Mouse (Mus musculus): ENCODE results near the gene Snx21. TPM values are rescaled to one million over a fixed set of nuclear protein-coding genes. Genes with fewer than 3 reads are reported as not detected.

Snx21 gene
- polyA plus RNA-seq, 1 experiment from 2014 or later, result 24.4 TPM

- H3K4me2 ChIP-seq (replicated peaks; ENCODE audit: low read depth, low read length), result no peak overlapping the region
- H3K36me3 ChIP-seq (ENCODE audit: control insufficient read depth, insufficient read depth, low read length), result peaks cover 70% of the 10 kb centered on the region
- H3K4me1 ChIP-seq (ENCODE audit: control insufficient read depth, insufficient read depth, low read length), result no peaks in the 10 kb centered on the region
- H3K27ac ChIP-seq (ENCODE audit: low read length), result no peak overlapping the region
- no peak overlapping the region for H3K4me3 ChIP-seq (ENCODE audit: low read depth, low read length)
- WGBS, result 87% methylated on average over 2 of the region's 2 CpGs
- H3K27me3 ChIP-seq (ENCODE audit: control insufficient read depth, insufficient read depth, low read length), result no peaks in the 10 kb centered on the region
- no peak overlapping the region for H3K9ac ChIP-seq (replicated peaks; ENCODE audit: low read depth, low read length)
- ATAC-seq (ENCODE audit: insufficient number of reproducible peaks, insufficient read depth, low FRiP score, low read depth), result no peak
- no peaks in the 10 kb centered on the region for H3K9me3 ChIP-seq (ENCODE audit: control insufficient read depth, low read depth, low read length)
These were observed 33.2 kb upstream of the Snx21 start for GRCm38 (mm10) chr2:164752454-164752853.

GRCm38 (mm10) chr2:164754105-164754504 lies 31.5 kb upstream of the Snx21 start:
- Histone ChIP-seq H3K9ac (replicated peaks; ENCODE audit: low read depth, low read length) (no peak overlapping the region), H3K4me3 (ENCODE audit: low read depth, low read length) (no peak overlapping the region), H3K4me2 (replicated peaks; ENCODE audit: low read depth, low read length) (no peak overlapping the region), H3K4me1 (ENCODE audit: control insufficient read depth, insufficient read depth, low read length) (no peaks in the 10 kb centered on the region), H3K27ac (ENCODE audit: low read length) (no peak overlapping the region), H3K9me3 (ENCODE audit: control insufficient read depth, low read depth, low read length) (no peaks in the 10 kb centered on the region), H3K27me3 (ENCODE audit: control insufficient read depth, insufficient read depth, low read length) (no peaks in the 10 kb centered on the region), H3K36me3 (ENCODE audit: control insufficient read depth, insufficient read depth, low read length) (peaks cover 72% of the 10 kb centered on the region)
- 83% methylated on average over 11 of the region's 11 CpGs for WGBS
- ATAC-seq (ENCODE audit: insufficient number of reproducible peaks, insufficient read depth, low FRiP score, low read depth), result no peak

- H3K36me3 ChIP-seq (ENCODE audit: control insufficient read depth, insufficient read depth, low read length), result peaks cover 78% of the 10 kb centered on the region
- no peaks in the 10 kb centered on the region for H3K9me3 ChIP-seq (ENCODE audit: control insufficient read depth, low read depth, low read length)
- H3K9ac ChIP-seq (replicated peaks; ENCODE audit: low read depth, low read length), result no peak overlapping the region
- H3K4me1 ChIP-seq (ENCODE audit: control insufficient read depth, insufficient read depth, low read length), result no peaks in the 10 kb centered on the region
- no peaks in the 10 kb centered on the region for H3K27me3 ChIP-seq (ENCODE audit: control insufficient read depth, insufficient read depth, low read length)
- no peak overlapping the region for H3K27ac ChIP-seq (ENCODE audit: low read length)
- no peak overlapping the region for H3K4me2 ChIP-seq (replicated peaks; ENCODE audit: low read depth, low read length)
- no peak for ATAC-seq (ENCODE audit: insufficient number of reproducible peaks, insufficient read depth, low FRiP score, low read depth)
- WGBS, result 92% methylated on average over 2 of the region's 2 CpGs
- H3K4me3 ChIP-seq (ENCODE audit: low read depth, low read length), result no peak overlapping the region
These were observed 30.8 kb upstream of the Snx21 start for GRCm38 (mm10) chr2:164754800-164755199.

GRCm38 (mm10) chr2:164757841-164758240 lies 27.8 kb upstream of the Snx21 start:
- no peaks in the 10 kb centered on the region for H3K9me3 ChIP-seq (ENCODE audit: control insufficient read depth, low read depth, low read length)
- no peak for ATAC-seq (ENCODE audit: insufficient number of reproducible peaks, insufficient read depth, low FRiP score, low read depth)
- H3K4me3 ChIP-seq (ENCODE audit: low read depth, low read length), result no peak overlapping the region
- no peak overlapping the region for H3K9ac ChIP-seq (replicated peaks; ENCODE audit: low read depth, low read length)
- no peak overlapping the region for H3K4me2 ChIP-seq (replicated peaks; ENCODE audit: low read depth, low read length)
- H3K27me3 ChIP-seq (ENCODE audit: control insufficient read depth, insufficient read depth, low read length), result no peaks in the 10 kb centered on the region
- H3K36me3 ChIP-seq (ENCODE audit: control insufficient read depth, insufficient read depth, low read length), result peaks cover 86% of the 10 kb centered on the region
- WGBS, result 86% methylated on average over 10 of the region's 11 CpGs
- H3K27ac ChIP-seq (ENCODE audit: low read length), result no peak overlapping the region
- H3K4me1 ChIP-seq (ENCODE audit: control insufficient read depth, insufficient read depth, low read length), result no peaks in the 10 kb centered on the region

- ATAC-seq (ENCODE audit: insufficient number of reproducible peaks, insufficient read depth, low FRiP score, low read depth), result no peak
- no peaks in the 10 kb centered on the region for H3K9me3 ChIP-seq (ENCODE audit: control insufficient read depth, low read depth, low read length)
- 66% methylated on average over 1 of the region's 1 CpGs for WGBS
These were observed 26.9 kb upstream of the Snx21 start for GRCm38 (mm10) chr2:164758692-164759091.

GRCm38 (mm10) chr2:164760059-164760833 lies 25.4 kb upstream of the Snx21 start:
- no peak overlapping the region for H3K4me3 ChIP-seq (ENCODE audit: low read depth, low read length)

More at GRCm38 (mm10) chr2:164758692-164759091, 26.9 kb upstream of the Snx21 start:
- H3K9ac ChIP-seq (replicated peaks; ENCODE audit: low read depth, low read length), result no peak overlapping the region
- H3K4me2 ChIP-seq (replicated peaks; ENCODE audit: low read depth, low read length), result no peak overlapping the region
- H3K27me3 ChIP-seq (ENCODE audit: control insufficient read depth, insufficient read depth, low read length), result no peaks in the 10 kb centered on the region
- no peak overlapping the region for H3K27ac ChIP-seq (ENCODE audit: low read length)
- H3K36me3 ChIP-seq (ENCODE audit: control insufficient read depth, insufficient read depth, low read length), result peaks cover 92% of the 10 kb centered on the region
- no peaks in the 10 kb centered on the region for H3K4me1 ChIP-seq (ENCODE audit: control insufficient read depth, insufficient read depth, low read length)
- no peak overlapping the region for H3K4me3 ChIP-seq (ENCODE audit: low read depth, low read length)

GRCm38 (mm10) chr2:164761502-164761901 lies 24.1 kb upstream of the Snx21 start:
- peak; percentile 75; the same call in 1 of the 2 replicates for ATAC-seq (ENCODE audit: insufficient number of reproducible peaks, insufficient read depth, low FRiP score, low read depth)
- no peak overlapping the region for H3K4me3 ChIP-seq (ENCODE audit: low read depth, low read length)
- no peaks in the 10 kb centered on the region for H3K4me1 ChIP-seq (ENCODE audit: control insufficient read depth, insufficient read depth, low read length)
- no peak overlapping the region for H3K27ac ChIP-seq (ENCODE audit: low read length)
- H3K4me2 ChIP-seq (replicated peaks; ENCODE audit: low read depth, low read length), result no peak overlapping the region
- no peak overlapping the region for H3K9ac ChIP-seq (replicated peaks; ENCODE audit: low read depth, low read length)
- H3K36me3 ChIP-seq (ENCODE audit: control insufficient read depth, insufficient read depth, low read length), result peaks cover 87% of the 10 kb centered on the region
- H3K27me3 ChIP-seq (ENCODE audit: control insufficient read depth, insufficient read depth, low read length), result no peaks in the 10 kb centered on the region
- no peaks in the 10 kb centered on the region for H3K9me3 ChIP-seq (ENCODE audit: control insufficient read depth, low read depth, low read length)
- 84% methylated on average over 2 of the region's 2 CpGs for WGBS

More at GRCm38 (mm10) chr2:164760059-164760833, 25.4 kb upstream of the Snx21 start:
- Histone ChIP-seq H3K9me3 (ENCODE audit: control insufficient read depth, low read depth, low read length) (no peaks in the 10 kb centered on the region), H3K9ac (replicated peaks; ENCODE audit: low read depth, low read length) (no peak overlapping the region), H3K27me3 (ENCODE audit: control insufficient read depth, insufficient read depth, low read length) (no peaks in the 10 kb centered on the region), H3K36me3 (ENCODE audit: control insufficient read depth, insufficient read depth, low read length) (peaks cover 86% of the 10 kb centered on the region), H3K27ac (ENCODE audit: low read length) (no peak overlapping the region), H3K4me2 (replicated peaks; ENCODE audit: low read depth, low read length) (no peak overlapping the region), H3K4me1 (ENCODE audit: control insufficient read depth, insufficient read depth, low read length) (no peaks in the 10 kb centered on the region)
- WGBS, result 84% methylated on average over 4 of the region's 4 CpGs
- no peak for ATAC-seq (ENCODE audit: insufficient number of reproducible peaks, insufficient read depth, low FRiP score, low read depth)

GRCm38 (mm10) chr2:164761971-164762370 lies 23.7 kb upstream of the Snx21 start:
- ATAC-seq (ENCODE audit: insufficient number of reproducible peaks, insufficient read depth, low FRiP score, low read depth), result no peak
- 94% methylated on average over 4 of the region's 4 CpGs for WGBS
- peaks cover 83% of the 10 kb centered on the region for H3K36me3 ChIP-seq (ENCODE audit: control insufficient read depth, insufficient read depth, low read length)

GRCm38 (mm10) chr2:164762593-164762992 lies 23.0 kb upstream of the Snx21 start:
- Histone ChIP-seq H3K9ac (replicated peaks; ENCODE audit: low read depth, low read length) (no peak overlapping the region), H3K27ac (ENCODE audit: low read length) (no peak overlapping the region), H3K4me1 (ENCODE audit: control insufficient read depth, insufficient read depth, low read length) (no peaks in the 10 kb centered on the region), H3K9me3 (ENCODE audit: control insufficient read depth, low read depth, low read length) (no peaks in the 10 kb centered on the region), H3K27me3 (ENCODE audit: control insufficient read depth, insufficient read depth, low read length) (no peaks in the 10 kb centered on the region), H3K4me2 (replicated peaks; ENCODE audit: low read depth, low read length) (no peak overlapping the region), H3K4me3 (ENCODE audit: low read depth, low read length) (no peak overlapping the region), H3K36me3 (ENCODE audit: control insufficient read depth, insufficient read depth, low read length) (peaks cover 83% of the 10 kb centered on the region)
- ATAC-seq (ENCODE audit: insufficient number of reproducible peaks, insufficient read depth, low FRiP score, low read depth), result no peak
- 87% methylated on average over 7 of the region's 7 CpGs for WGBS

More at GRCm38 (mm10) chr2:164761971-164762370, 23.7 kb upstream of the Snx21 start:
- Histone ChIP-seq H3K27ac (ENCODE audit: low read length) (no peak overlapping the region), H3K9me3 (ENCODE audit: control insufficient read depth, low read depth, low read length) (no peaks in the 10 kb centered on the region), H3K4me1 (ENCODE audit: control insufficient read depth, insufficient read depth, low read length) (no peaks in the 10 kb centered on the region), H3K4me3 (ENCODE audit: low read depth, low read length) (no peak overlapping the region), H3K27me3 (ENCODE audit: control insufficient read depth, insufficient read depth, low read length) (no peaks in the 10 kb centered on the region), H3K4me2 (replicated peaks; ENCODE audit: low read depth, low read length) (no peak overlapping the region), H3K9ac (replicated peaks; ENCODE audit: low read depth, low read length) (no peak overlapping the region)

Data from stomach, embryonic 14.5 days (tissue).